Mouse (Mus musculus) neural tube, embryonic 13.5 days (tissue): ENCODE results near the gene Duox1. TPM values are rescaled to one million over a fixed set of nuclear protein-coding genes. Genes with fewer than 3 reads are reported as not detected.
"Not testable (repeated sequence)": the region's sequence is repeated elsewhere in the genome, so short reads cannot be mapped to it uniquely, and the experiment has no call there.

Source experiments
- ATAC-seq: fragments of 200-750 bp; cut with Nextera tagmentation; 2 replicates; pipeline ENCODE4 v1.8.0; 2017; ENCODE audit warnings: low read depth, mild to moderate bottlenecking, moderate TSS enrichment, moderate library complexity
- H3K27ac ChIP-seq: fragments of 300-500 bp; sonication (generic); replicated peaks from 2 replicates; pipeline ENCODE4 v1.5.1; 2015; ENCODE audit warnings: moderate library complexity, mild to moderate bottlenecking, inconsistent platforms
- H3K27me3 ChIP-seq: fragments of 300-500 bp; sonication (generic); 2 replicates; pipeline ENCODE4 v1.6.1; 2015; ENCODE audit warnings: mild to moderate bottlenecking, inconsistent platforms
- H3K36me3 ChIP-seq: fragments of 300-500 bp; sonication (generic); 2 replicates; pipeline ENCODE4 v1.6.1; 2015; ENCODE audit warnings: mild to moderate bottlenecking, inconsistent platforms
- H3K4me1 ChIP-seq: fragments of 300-500 bp; sonication (generic); replicated peaks from 2 replicates; pipeline ENCODE4 v1.6.1; 2015; ENCODE audit warnings: inconsistent platforms
- H3K4me2 ChIP-seq: fragments of 300-500 bp; sonication (generic); 2 replicates; pipeline ENCODE4 v1.6.1; 2015; ENCODE audit warnings: inconsistent platforms, mild to moderate bottlenecking, moderate library complexity
- H3K4me3 ChIP-seq: fragments of 300-500 bp; sonication (generic); 2 replicates; pipeline ENCODE4 v1.5.1; 2015; ENCODE audit warnings: mild to moderate bottlenecking, inconsistent platforms
- H3K9ac ChIP-seq: fragments of 300-500 bp; sonication (generic); 2 replicates; pipeline ENCODE4 v1.6.1; 2015; ENCODE audit warnings: moderate library complexity, mild to moderate bottlenecking, inconsistent platforms
- H3K9me3 ChIP-seq: fragments of 300-500 bp; sonication (generic); 2 replicates; pipeline ENCODE4 v1.6.1; 2016; ENCODE audit warnings: inconsistent platforms
- WGBS: fragments of 180-500 bp; shearing (Covaris S2); methylation state at CpG from one replicate; pipeline ENCODE4 v1.1.7; 2015; 5-methylcytosine and 5-hydroxymethylcytosine counted together
- polyA plus RNA-seq: library from polyadenylated mRNA; unstranded; fragments of >200 nt; fragmentation: Nextera tagmentation; extraction: Ambion mirVana; gene quantifications from 2 replicates; pipeline ENCODE4 v1.2.1, GENCODE M21; 2015

Gene Duox1
- polyA plus RNA-seq, 1 experiment from 2014 or later = 0.13 TPM

GRCm38 (mm10) chr2:122323960-122324359 is 8.5 kb downstream of the Duox1 start:
- ATAC-seq = no peak
- WGBS = 64% methylated on average over 3 of the region's 3 CpGs
- H3K27me3 ChIP-seq = no peaks in the 10 kb centered on the region

GRCm38 (mm10) chr2:122324586-122324985 is 9.1 kb downstream of the Duox1 start:
- Histone ChIP-seq H3K4me2 (no peak overlapping the region), H3K27me3 (no peaks in the 10 kb centered on the region), H3K9me3 (no peaks in the 10 kb centered on the region), H3K27ac (no peak overlapping the region), H3K36me3 (no peaks in the 10 kb centered on the region), H3K9ac (no peak overlapping the region), H3K4me1 (no peaks in the 10 kb centered on the region), H3K4me3 (no peak overlapping the region)
- WGBS = 85% methylated on average over 3 of the region's 3 CpGs
- ATAC-seq = no peak

More at GRCm38 (mm10) chr2:122323960-122324359, 8.5 kb downstream of the Duox1 start:
- Histone ChIP-seq H3K9ac (no peak overlapping the region), H3K4me1 (no peaks in the 10 kb centered on the region), H3K9me3 (no peaks in the 10 kb centered on the region), H3K4me2 (no peak overlapping the region), H3K4me3 (no peak overlapping the region), H3K27ac (no peak overlapping the region), H3K36me3 (no peaks in the 10 kb centered on the region)

DNA sequence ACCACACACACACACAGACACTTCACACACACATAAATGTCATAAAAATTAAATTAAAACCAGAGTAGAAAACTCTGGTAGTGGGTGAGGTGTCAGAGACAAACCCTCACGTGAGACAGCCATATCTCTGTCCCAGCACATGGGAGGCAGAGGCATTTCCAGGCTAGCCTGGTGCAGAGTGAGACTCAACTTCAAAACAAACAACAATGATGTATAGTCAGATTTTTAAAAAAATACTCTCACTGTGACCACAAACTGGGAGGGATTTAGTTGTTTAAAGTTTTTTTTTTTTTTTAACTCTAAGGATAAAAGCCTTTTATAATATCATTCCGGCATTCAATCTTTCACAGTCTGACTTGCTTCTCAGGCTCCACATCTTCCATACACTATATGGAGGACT is 9.9 kb downstream of the Duox1 start:
- ATAC-seq = no peak
- WGBS = 78% methylated on average over 2 of the region's 2 CpGs
- Histone ChIP-seq H3K27me3 (no peaks in the 10 kb centered on the region), H3K27ac (no peak overlapping the region), H3K9ac (no peak overlapping the region), H3K4me3 (no peak overlapping the region), H3K36me3 (no peaks in the 10 kb centered on the region), H3K4me2 (no peak overlapping the region), H3K9me3 (no peaks in the 10 kb centered on the region), H3K4me1 (no peaks in the 10 kb centered on the region)

- H3K4me2 ChIP-seq = no peak overlapping the region
- no peak overlapping the region for H3K27ac ChIP-seq
- H3K4me1 ChIP-seq = no peaks in the 10 kb centered on the region
- H3K9me3 ChIP-seq = no peaks in the 10 kb centered on the region
- no peaks in the 10 kb centered on the region for H3K36me3 ChIP-seq
- no peak for ATAC-seq
- H3K27me3 ChIP-seq = no peaks in the 10 kb centered on the region
- 77% methylated on average over 3 of the region's 3 CpGs for WGBS
- H3K9ac ChIP-seq = no peak overlapping the region
- no peak overlapping the region for H3K4me3 ChIP-seq
These were observed 12.5 kb downstream of the Duox1 start for GRCm38 (mm10) chr2:122327986-122328385.

- H3K4me2 ChIP-seq, H3K9ac ChIP-seq, H3K4me1 ChIP-seq, ATAC-seq, H3K27ac ChIP-seq, H3K9me3 ChIP-seq, H3K36me3 ChIP-seq, H3K27me3 ChIP-seq, H3K4me3 ChIP-seq: not testable (repeated sequence)
- 85% methylated on average over 6 of the region's 6 CpGs for WGBS
These were observed 14.8 kb downstream of the Duox1 start for GRCm38 (mm10) chr2:122330317-122330716.

- Histone ChIP-seq H3K27ac (no peak overlapping the region), H3K9me3 (no peaks in the 10 kb centered on the region), H3K4me1 (no peaks in the 10 kb centered on the region), H3K36me3 (no peaks in the 10 kb centered on the region), H3K4me2 (no peak overlapping the region), H3K4me3 (no peak overlapping the region), H3K9ac (no peak overlapping the region), H3K27me3 (no peaks in the 10 kb centered on the region)
- no peak for ATAC-seq
- 87% methylated on average over 3 of the region's 3 CpGs for WGBS
These were observed 16.8 kb downstream of the Duox1 start for GRCm38 (mm10) chr2:122332222-122332621.

GRCm38 (mm10) chr2:122334170-122334569 is 18.7 kb downstream of the Duox1 start:
- Histone ChIP-seq H3K4me1 (no peaks in the 10 kb centered on the region), H3K9ac (no peak overlapping the region), H3K36me3 (no peaks in the 10 kb centered on the region), H3K27me3 (0 out of 2 replicates have a peak, but pooled peaks cover 4% of the 10 kb centered on the region), H3K9me3 (no peaks in the 10 kb centered on the region), H3K4me3 (no peak overlapping the region), H3K27ac (no peak overlapping the region), H3K4me2 (no peak overlapping the region)
- no peak for ATAC-seq
- 58% methylated on average over 3 of the region's 3 CpGs for WGBS

- no peaks in the 10 kb centered on the region for H3K4me1 ChIP-seq
- ATAC-seq = no peak
- 0 out of 2 replicates have a peak, but pooled peaks cover 4% of the 10 kb centered on the region for H3K27me3 ChIP-seq
- no peak overlapping the region for H3K9ac ChIP-seq
- H3K9me3 ChIP-seq = no peaks in the 10 kb centered on the region
- peak overlapping the region; percentile 16 for H3K4me3 ChIP-seq
- H3K27ac ChIP-seq = no peak overlapping the region
- H3K4me2 ChIP-seq = peak overlapping the region; percentile 33
- H3K36me3 ChIP-seq = no peaks in the 10 kb centered on the region
- 72% methylated on average over 21 of the region's 21 CpGs for WGBS
These were observed 21.8 kb downstream of the Duox1 start for GRCm38 (mm10) chr2:122337291-122337690.

DNA sequence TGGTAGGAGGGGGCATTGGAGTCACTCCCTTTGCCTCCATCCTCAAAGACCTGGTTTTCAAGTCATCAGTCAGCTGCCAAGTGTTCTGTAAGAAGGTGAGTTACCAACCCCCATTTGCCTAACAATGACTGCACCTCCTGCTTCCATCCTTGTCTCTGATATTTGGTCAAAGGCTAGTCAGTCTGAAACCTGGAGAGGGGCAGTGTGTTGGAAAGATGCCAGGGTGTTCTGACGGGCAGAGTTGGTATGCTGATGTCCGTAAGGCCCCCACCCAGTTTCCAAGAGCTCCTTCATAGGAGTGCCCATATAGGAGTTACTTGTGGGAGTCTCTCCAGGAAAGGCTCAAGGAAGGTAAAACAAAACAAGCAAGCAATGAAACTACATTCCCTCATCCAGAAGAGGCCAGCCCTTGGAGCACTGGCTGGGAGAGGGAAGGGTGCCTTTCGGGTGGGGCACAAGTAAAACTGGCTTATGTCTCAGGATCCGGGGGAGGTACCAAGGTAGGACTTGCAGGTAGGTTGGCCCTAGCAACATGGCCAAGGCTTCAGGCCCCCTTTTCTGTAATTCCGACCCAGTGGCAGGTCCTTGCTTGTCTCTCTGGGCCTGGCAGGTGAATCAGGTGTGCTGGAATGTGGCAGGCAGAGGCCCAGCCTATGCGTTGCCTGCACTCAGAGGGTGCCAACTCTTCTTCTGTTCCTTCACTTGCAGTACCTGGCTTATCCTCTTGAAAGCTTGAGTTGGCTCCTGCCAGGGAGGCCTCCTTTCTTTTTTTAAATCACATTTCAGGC is 29.8 kb downstream of the Duox1 start:
- Histone ChIP-seq H3K4me1 (peaks cover 27% of the 10 kb centered on the region), H3K9me3 (no peaks in the 10 kb centered on the region), H3K27ac (no peak overlapping the region), H3K27me3 (no peaks in the 10 kb centered on the region), H3K9ac (no peak overlapping the region), H3K36me3 (no peaks in the 10 kb centered on the region), H3K4me3 (no peak overlapping the region), H3K4me2 (no peak overlapping the region)
- ATAC-seq = no peak
- 89% methylated on average over 6 of the region's 6 CpGs for WGBS

DNA sequence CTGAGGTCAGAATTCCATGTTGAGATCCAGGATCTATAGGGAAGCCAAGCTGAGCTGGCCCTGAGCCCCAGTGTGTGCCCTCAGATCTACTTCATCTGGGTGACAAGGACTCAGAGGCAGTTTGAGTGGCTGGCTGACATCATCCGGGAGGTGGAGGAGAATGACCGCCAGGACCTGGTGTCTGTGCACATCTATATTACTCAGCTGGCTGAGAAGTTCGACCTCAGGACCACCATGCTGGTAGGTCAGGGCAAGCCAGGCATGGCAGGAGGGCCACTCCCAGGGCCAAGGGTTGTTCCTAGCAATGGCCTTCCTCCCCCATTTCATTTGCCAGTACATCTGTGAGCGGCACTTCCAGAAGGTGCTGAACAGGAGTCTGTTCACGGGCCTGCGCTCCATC is 30.7 kb downstream of the Duox1 start:
- not testable (repeated sequence) for H3K36me3 ChIP-seq, H3K4me3 ChIP-seq, H3K9me3 ChIP-seq, H3K27ac ChIP-seq, H3K4me2 ChIP-seq, H3K27me3 ChIP-seq, ATAC-seq, H3K9ac ChIP-seq
- H3K4me1 ChIP-seq = peaks cover 36% of the 10 kb centered on the region
- WGBS = 93% methylated on average over 6 of the region's 6 CpGs

- WGBS = 95% methylated on average over 3 of the region's 3 CpGs
- Histone ChIP-seq H3K9ac (peak overlapping the region; percentile 84; the same call in 1 of the 2 replicates), H3K27me3 (no peaks in the 10 kb centered on the region), H3K4me2 (no peak overlapping the region), H3K27ac (peak overlapping the region; percentile 100; the same call in 1 of the 2 replicates), H3K4me1 (peaks cover 47% of the 10 kb centered on the region), H3K4me3 (no peak overlapping the region), H3K36me3 (no peaks in the 10 kb centered on the region), H3K9me3 (no peaks in the 10 kb centered on the region)
- no peak for ATAC-seq
These were observed 31.8 kb downstream of the Duox1 start for GRCm38 (mm10) chr2:122347257-122347656.

DNA sequence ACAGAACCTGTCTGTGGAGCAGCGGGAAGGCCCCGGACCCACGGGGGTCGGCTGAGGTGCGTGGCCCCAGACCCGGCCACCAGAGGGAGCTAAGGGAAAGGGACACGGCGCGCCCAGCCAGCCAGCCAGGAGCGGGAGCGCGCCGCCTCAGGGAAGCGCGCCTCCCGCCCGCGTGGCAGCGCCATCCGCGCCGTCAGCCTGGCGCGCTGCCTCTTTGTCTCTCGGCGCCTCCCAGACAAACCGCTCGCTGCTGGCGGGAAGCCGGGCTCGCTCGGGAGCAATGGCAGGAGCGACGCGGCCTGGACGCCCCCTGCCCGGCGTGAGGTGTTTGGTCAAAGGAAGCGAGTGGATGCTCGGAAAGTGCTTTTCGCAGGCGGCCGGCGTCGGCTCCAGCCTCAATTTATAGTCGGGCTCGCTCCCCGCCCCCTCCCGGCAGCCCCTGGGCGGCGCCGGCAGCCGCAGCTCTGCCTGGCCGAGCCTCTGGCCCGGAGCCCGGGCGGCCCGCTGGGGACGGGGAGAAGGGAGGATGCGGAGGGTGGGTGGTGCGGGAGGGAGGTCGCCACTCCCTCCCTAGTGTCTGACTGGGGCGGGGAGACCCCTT is 33.2 kb downstream of the Duox1 start:
- Histone ChIP-seq H3K4me1 (peaks cover 61% of the 10 kb centered on the region), H3K27ac (peak overlapping the region; percentile 100), H3K27me3 (no peaks in the 10 kb centered on the region), H3K9me3 (no peaks in the 10 kb centered on the region), H3K4me3 (peak overlapping the region; percentile 50), H3K9ac (peak overlapping the region; percentile 84), H3K4me2 (peak overlapping the region; percentile 63), H3K36me3 (0 out of 2 replicates have a peak, but pooled peaks cover 6% of the 10 kb centered on the region)
- peak; percentile 79 for ATAC-seq
- under 1% methylated on average over 60 of the region's 63 CpGs for WGBS
